Mouse (Mus musculus) neural tube, embryonic 11.5 days (tissue): ENCODE measurements around the gene Dbf4. TPM values are rescaled to one million over a fixed set of nuclear protein-coding genes. Genes with fewer than 3 reads are reported as not detected.
A peak's percentile ranks its signal among the peaks of the same experiment; 100 is the strongest.

ENCODE experiments used
- ATAC-seq: fragments of 200-750 bp; cut with Nextera tagmentation; 2 replicates; pipeline ENCODE4 v1.8.0; 2017; ENCODE audit warnings: moderate number of reproducible peaks, mild to moderate bottlenecking, moderate TSS enrichment, moderate library complexity; ENCODE audit not compliant: insufficient read depth, low FRiP score, low TSS enrichment
- DNase-seq: peaks from one replicate; pipeline ENCODE4 v3.0.0-alpha.2; 2015; ENCODE audit warnings: low spot score
- H3K27ac ChIP-seq: fragments of 300-500 bp; sonication (generic); 2 replicates; pipeline ENCODE4 v1.5.1; 2014; ENCODE audit warnings: low read depth, mild to moderate bottlenecking, low read length
- H3K27me3 ChIP-seq: fragments of 300-500 bp; sonication (generic); 2 replicates; pipeline ENCODE4 v1.6.1; 2014; ENCODE audit warnings: mild to moderate bottlenecking, low read length, mixed read lengths; ENCODE audit not compliant: control insufficient read depth, insufficient read depth
- H3K36me3 ChIP-seq: fragments of 300-500 bp; sonication (generic); 2 replicates; pipeline ENCODE4 v1.6.1; 2014; ENCODE audit warnings: mild to moderate bottlenecking, low read length, moderate library complexity, mixed read lengths; ENCODE audit not compliant: control insufficient read depth, insufficient read depth
- H3K4me1 ChIP-seq: fragments of 300-500 bp; sonication (generic); 2 replicates; pipeline ENCODE4 v1.6.1; 2014; ENCODE audit warnings: low read length, mixed read lengths; ENCODE audit not compliant: control insufficient read depth, insufficient read depth
- H3K4me2 ChIP-seq: fragments of 300-500 bp; sonication (generic); 2 replicates; pipeline ENCODE4 v1.6.1; 2014; ENCODE audit warnings: low read depth, mild to moderate bottlenecking, moderate library complexity
- H3K4me3 ChIP-seq: fragments of 300-500 bp; sonication (generic); 2 replicates; pipeline ENCODE4 v1.5.1; 2014; ENCODE audit warnings: low read depth, low read length
- H3K9ac ChIP-seq: fragments of 300-500 bp; sonication (generic); 2 replicates; pipeline ENCODE4 v1.6.1; 2014; ENCODE audit warnings: mild to moderate bottlenecking, low read length
- H3K9me3 ChIP-seq: fragments of 300-500 bp; sonication (generic); 2 replicates; pipeline ENCODE4 v1.6.1; 2016; ENCODE audit warnings: low read length; ENCODE audit not compliant: control insufficient read depth
- WGBS: fragments of 180-500 bp; shearing (Covaris S2); extraction: QIAGEN DNeasy Blood & Tissue Kit; methylation state at CpG from one replicate; pipeline ENCODE4 v1.1.7; 2014; 5-methylcytosine and 5-hydroxymethylcytosine counted together
- polyA plus RNA-seq: library from polyadenylated mRNA; unstranded; fragments of >200 nt; fragmentation: Nextera tagmentation; extraction: Ambion mirVana; gene quantifications from 2 replicates; pipeline ENCODE4 v1.2.1, GENCODE M21; 2014

Gene Dbf4
- 66.3 and 72.2 TPM in 2 replicates for polyA plus RNA-seq

DNA sequence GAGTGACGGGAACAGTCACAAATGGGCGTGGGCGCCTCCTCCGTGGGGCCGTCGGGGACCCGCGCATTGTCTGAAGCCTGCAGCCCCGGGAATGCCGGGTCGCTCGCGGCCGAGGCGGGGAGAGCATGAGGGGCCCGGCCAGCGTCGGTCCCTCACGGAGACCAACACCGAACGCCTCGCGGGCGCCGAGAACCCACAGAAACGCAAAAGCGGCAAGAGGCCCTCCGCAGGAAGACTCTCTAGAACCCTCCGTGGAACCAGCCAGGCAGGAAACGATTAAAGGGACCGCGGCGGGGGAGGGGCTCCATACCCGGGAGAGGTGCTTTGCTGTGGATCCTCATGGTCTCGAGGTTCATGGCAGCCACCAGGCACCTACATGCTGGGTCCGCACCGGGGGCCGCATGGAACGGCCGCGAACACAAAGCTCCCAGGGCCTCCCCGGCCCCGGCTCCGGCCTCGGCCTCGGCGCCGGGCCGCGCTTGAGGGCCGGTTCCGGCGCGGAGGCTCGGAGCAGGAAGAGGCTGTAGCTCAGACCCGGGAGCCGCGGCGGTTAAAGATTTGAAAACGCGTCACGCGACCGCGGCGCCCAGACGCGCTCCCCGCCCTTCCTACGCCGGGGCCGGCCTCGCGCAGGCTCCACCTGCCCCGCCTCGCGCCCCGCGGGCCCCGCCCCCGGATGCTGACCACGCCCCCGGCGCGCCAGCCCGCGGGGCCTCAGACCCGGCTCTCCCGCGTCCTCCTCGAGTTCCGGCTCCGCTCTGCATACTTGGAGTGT lies at the start of gene Dbf4, which contains the start of gene Slc25a40:
Dbf4 (minus strand) TSS at position 560 of the 775 bp plus-strand sequence.
Slc25a40 (plus strand) TSS at position 694 of the 775 bp plus-strand sequence.
- DNase-seq (peak; percentile 96), ATAC-seq (peak; percentile 95)
- Histone ChIP-seq H3K36me3 (no peaks in the 10 kb centered on the region), H3K27ac (peak within 1 kb of the TSS; percentile 68), H3K4me2 (peak within 1 kb of the TSS; percentile 52), H3K27me3 (no peaks in the 10 kb centered on the region), H3K9me3 (no peaks in the 10 kb centered on the region), H3K9ac (peak within 1 kb of the TSS; percentile 90), H3K4me3 (peak within 1 kb of the TSS; percentile 84), H3K4me1 (no peaks in the 10 kb centered on the region; the same call in 1 of the 2 replicates)
- under 1% methylated on average over 81 of the region's 93 CpGs for WGBS

DNA sequence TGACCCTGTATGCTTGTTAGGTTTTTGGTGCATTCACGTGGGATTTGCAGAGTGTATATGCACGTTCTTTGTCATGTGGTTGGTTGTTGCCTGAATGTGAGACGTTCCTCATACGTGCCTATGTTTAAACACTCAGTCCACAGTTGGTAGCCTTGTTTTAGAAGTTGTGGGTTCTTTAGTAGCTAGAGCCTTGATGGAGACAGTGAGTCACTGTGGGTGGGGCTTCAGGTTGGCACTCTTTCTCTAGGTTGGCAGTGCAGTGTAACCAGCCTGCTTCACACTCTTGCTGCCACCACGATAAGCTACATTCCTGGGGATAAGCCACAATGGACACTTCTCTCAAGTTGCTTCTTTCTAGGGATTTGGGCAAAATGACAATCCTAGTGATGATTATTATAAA lies 34.0 kb upstream of the Dbf4 start:
- Histone ChIP-seq H3K27ac (no peak overlapping the region), H3K9me3 (no peaks in the 10 kb centered on the region), H3K36me3 (no peaks in the 10 kb centered on the region), H3K4me3 (no peak overlapping the region), H3K4me1 (no peaks in the 10 kb centered on the region), H3K9ac (no peak overlapping the region), H3K4me2 (no peak overlapping the region), H3K27me3 (no peaks in the 10 kb centered on the region)
- WGBS: 91% methylated on average over 5 of the region's 5 CpGs
- ATAC-seq: no peak
- no peak for DNase-seq

- H3K27me3 ChIP-seq: no peaks in the 10 kb centered on the region
- no peak for ATAC-seq
- H3K4me1 ChIP-seq: no peaks in the 10 kb centered on the region
- H3K36me3 ChIP-seq: no peaks in the 10 kb centered on the region
- no peak overlapping the region for H3K9ac ChIP-seq
- DNase-seq: no peak
- no peaks in the 10 kb centered on the region for H3K9me3 ChIP-seq
- H3K27ac ChIP-seq: no peak overlapping the region
- no peak overlapping the region for H3K4me3 ChIP-seq
- no peak overlapping the region for H3K4me2 ChIP-seq
Observed at GRCm38 (mm10) chr5:8455565-8455964, 33.0 kb upstream of the Dbf4 start.

- ATAC-seq (no peak), DNase-seq (no peak)
- WGBS: 64% methylated on average over 2 of the region's 2 CpGs
- H3K36me3 ChIP-seq: no peaks in the 10 kb centered on the region
- no peaks in the 10 kb centered on the region for H3K4me1 ChIP-seq
- H3K4me2 ChIP-seq: no peak overlapping the region
- no peak overlapping the region for H3K9ac ChIP-seq
- no peak overlapping the region for H3K27ac ChIP-seq
- no peak overlapping the region for H3K4me3 ChIP-seq
- no peaks in the 10 kb centered on the region for H3K27me3 ChIP-seq
- H3K9me3 ChIP-seq: no peaks in the 10 kb centered on the region
Observed at GRCm38 (mm10) chr5:8439095-8439494, 16.6 kb upstream of the Dbf4 start.

DNA sequence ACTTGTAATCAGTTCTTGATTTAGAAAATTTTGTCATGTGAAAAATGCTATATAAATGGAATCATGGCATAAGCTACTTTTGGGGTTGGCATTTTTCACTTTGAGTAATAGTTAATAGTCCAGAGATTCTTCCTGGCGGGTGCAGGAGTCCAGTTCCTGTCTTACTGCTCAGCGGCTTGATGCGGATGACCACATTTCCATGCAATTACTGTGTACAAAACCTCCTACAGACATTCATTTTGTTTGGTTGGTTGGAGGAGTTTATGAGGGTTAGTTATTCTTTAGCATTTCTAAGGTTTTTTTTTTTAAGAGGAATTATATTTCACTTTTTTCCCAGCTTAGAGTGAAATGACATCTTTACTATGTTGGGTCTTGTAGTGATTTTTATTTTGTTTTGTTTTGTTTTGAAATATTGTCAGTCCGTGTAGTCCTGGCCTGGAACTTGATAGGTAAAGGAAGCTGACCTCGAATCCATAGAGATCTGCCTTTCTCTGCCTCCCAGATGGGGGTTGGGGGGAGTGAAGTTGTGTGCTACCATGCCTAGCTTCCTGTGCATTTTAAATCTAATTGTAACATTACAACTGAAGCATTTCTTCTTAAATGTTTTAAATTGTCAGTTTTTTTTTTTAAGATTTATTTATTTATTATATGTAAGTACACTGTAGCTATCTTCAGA lies 15.1 kb upstream of the Dbf4 start:
- Histone ChIP-seq H3K9ac (no peak overlapping the region), H3K4me2 (no peak overlapping the region), H3K27me3 (no peaks in the 10 kb centered on the region), H3K4me1 (no peaks in the 10 kb centered on the region), H3K4me3 (no peak overlapping the region), H3K9me3 (no peaks in the 10 kb centered on the region), H3K27ac (no peak overlapping the region), H3K36me3 (no peaks in the 10 kb centered on the region)
- ATAC-seq (no peak), DNase-seq (no peak)
- 91% methylated on average over 5 of the region's 5 CpGs for WGBS

GRCm38 (mm10) chr5:8425899-8426298 lies 3.4 kb upstream of the Dbf4 start:
- no peak overlapping the region for H3K27ac ChIP-seq
- H3K4me3 ChIP-seq: no peak overlapping the region
- H3K27me3 ChIP-seq: no peaks in the 10 kb centered on the region
- no peaks in the 10 kb centered on the region for H3K36me3 ChIP-seq
- H3K9ac ChIP-seq: no peak overlapping the region
- H3K9me3 ChIP-seq: no peaks in the 10 kb centered on the region
- no peak overlapping the region for H3K4me2 ChIP-seq
- H3K4me1 ChIP-seq: no peaks in the 10 kb centered on the region; the same call in 1 of the 2 replicates
- DNase-seq (no peak), ATAC-seq (no peak)
- WGBS: 83% methylated on average over 5 of the region's 5 CpGs

DNA sequence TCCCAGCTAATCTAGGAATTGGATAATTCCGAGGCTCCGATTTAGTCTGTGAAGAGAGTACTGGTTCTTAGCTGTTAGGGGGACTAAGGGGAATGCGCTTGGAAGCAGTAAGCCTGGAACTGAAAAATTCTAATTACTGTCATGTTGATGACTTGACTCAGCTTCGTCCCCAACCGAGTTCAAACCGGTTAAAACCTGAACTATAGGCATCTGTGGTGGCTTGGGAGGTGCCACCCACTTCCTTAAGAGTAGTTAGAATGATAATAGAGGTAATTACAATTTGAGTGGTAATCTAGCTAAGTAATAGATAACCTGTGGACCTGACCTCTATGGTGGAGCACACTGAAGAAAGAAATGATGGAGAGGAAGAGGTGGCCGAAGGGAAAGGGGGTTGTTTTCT lies 1.6 kb upstream of the Dbf4 start:
- H3K4me2 ChIP-seq: peak overlapping the region; percentile 52
- H3K9ac ChIP-seq: no peak overlapping the region
- ATAC-seq: no peak
- H3K36me3 ChIP-seq: no peaks in the 10 kb centered on the region
- 12% methylated on average over 7 of the region's 7 CpGs for WGBS
- no peaks in the 10 kb centered on the region for H3K9me3 ChIP-seq
- no peaks in the 10 kb centered on the region; the same call in 1 of the 2 replicates for H3K4me1 ChIP-seq
- no peak overlapping the region for H3K27ac ChIP-seq
- DNase-seq: no peak
- no peaks in the 10 kb centered on the region for H3K27me3 ChIP-seq
- H3K4me3 ChIP-seq: 0 out of 2 replicates have a peak overlapping the region, but pooled peaks have one; percentile 84

GRCm38 (mm10) chr5:8422932-8423928 lies 714 bp upstream of the Dbf4 start:
- Histone ChIP-seq H3K4me3 (peak overlapping the region; percentile 84), H3K27ac (no peak overlapping the region), H3K36me3 (no peaks in the 10 kb centered on the region), H3K9me3 (no peaks in the 10 kb centered on the region), H3K9ac (peak overlapping the region; percentile 90), H3K27me3 (no peaks in the 10 kb centered on the region), H3K4me1 (no peaks in the 10 kb centered on the region; the same call in 1 of the 2 replicates), H3K4me2 (peak overlapping the region; percentile 52)
- 1% methylated on average over 40 of the region's 40 CpGs for WGBS
- ATAC-seq (no peak), DNase-seq (peak; percentile 14)
